Mouse (Mus musculus) forebrain, postnatal 0 days (tissue): Measurements from ENCODE around the gene Ccdc30. TPM values are rescaled to one million over a fixed set of nuclear protein-coding genes. Genes with fewer than 3 reads are reported as not detected.

ENCODE experiments used
- ATAC-seq: fragments of 200-750 bp; cut with Nextera tagmentation; 2 replicates; pipeline ENCODE4 v1.8.0; 2017; ENCODE audit warnings: mild to moderate bottlenecking, moderate library complexity
- DNase-seq: peaks from one replicate; pipeline ENCODE4 v3.0.0-alpha.2; 2015
- H3K27ac ChIP-seq: fragments of 300-500 bp; sonication (generic); 2 replicates; pipeline ENCODE4 v1.5.1; 2014; ENCODE audit warnings: low read depth, mild to moderate bottlenecking, antibody characterized with exemption, low read length, moderate library complexity, mixed read lengths
- H3K27me3 ChIP-seq: fragments of 300-500 bp; sonication (generic); 2 replicates; pipeline ENCODE4 v1.6.1; 2014; ENCODE audit warnings: mild to moderate bottlenecking, low read length, mixed read lengths; ENCODE audit not compliant: insufficient read depth
- H3K36me3 ChIP-seq: fragments of 300-500 bp; sonication (generic); 2 replicates; pipeline ENCODE4 v1.6.1; 2014; ENCODE audit warnings: mild to moderate bottlenecking, moderate library complexity; ENCODE audit not compliant: insufficient read depth
- H3K4me1 ChIP-seq: fragments of 300-500 bp; sonication (generic); 2 replicates; pipeline ENCODE4 v1.6.1; 2014; ENCODE audit warnings: antibody characterized with exemption; ENCODE audit not compliant: insufficient read depth
- H3K4me2 ChIP-seq: fragments of 300-500 bp; sonication (generic); 2 replicates; pipeline ENCODE4 v1.6.1; 2014; ENCODE audit warnings: low read depth, mild to moderate bottlenecking, moderate library complexity
- H3K4me3 ChIP-seq: fragments of 300-500 bp; sonication (generic); 2 replicates; pipeline ENCODE4 v1.5.1; 2014; ENCODE audit warnings: low read depth, low read length, mixed read lengths
- H3K9ac ChIP-seq: fragments of 300-500 bp; sonication (generic); 2 replicates; pipeline ENCODE4 v1.6.1; 2014; ENCODE audit warnings: mild to moderate bottlenecking
- H3K9me3 ChIP-seq: fragments of 300-500 bp; sonication (generic); 2 replicates; pipeline ENCODE4 v1.6.1; 2016; ENCODE audit warnings: low read length
- CTCF ChIP-seq: sonication (generic); IDR thresholded peaks from 2 replicates; pipeline ENCODE4 v1.5.1; 2016; ENCODE audit warnings: antibody characterized with exemption, control low read depth, low read depth
- WGBS: fragments of 180-500 bp; shearing (Covaris S2); extraction: QIAGEN DNeasy Blood & Tissue Kit; methylation state at CpG from one replicate; pipeline ENCODE4 v1.1.7; 2014; 5-methylcytosine and 5-hydroxymethylcytosine counted together
- polyA plus RNA-seq: library from polyadenylated mRNA; unstranded; fragments of >200 nt; fragmentation: Nextera tagmentation; extraction: Ambion mirVana; gene quantifications from 2 replicates; pipeline ENCODE4 v1.2.1, GENCODE M21; 2015
- total RNA-seq: library from RNA; depleted of rRNA; stranded (reverse); fragments of >200 nt; gene quantifications from 2 replicates; pipeline ENCODE4 v1.2.3, GENCODE M21; 2014

Ccdc30 gene
- total and polyA plus RNA-seq, 2 experiments from 2014 or later = 16.7 to 23.0 TPM

GRCm38 (mm10) chr4:119359196-119359971, 55.9 kb downstream of the Ccdc30 start:
- Histone ChIP-seq H3K36me3 (no peaks in the 10 kb centered on the region), H3K9ac (peak overlapping the region; percentile 31), H3K4me3 (peak overlapping the region; percentile 21), H3K27ac (peak overlapping the region; percentile 9), H3K27me3 (no peaks in the 10 kb centered on the region), H3K9me3 (no peaks in the 10 kb centered on the region), H3K4me2 (peak overlapping the region; percentile 42), H3K4me1 (no peaks in the 10 kb centered on the region)
- DNase-seq (peak; percentile 58), ATAC-seq (peak; percentile 76)
- 8% methylated on average over 30 of the region's 30 CpGs for WGBS
- TF ChIP-seq CTCF = no peak; the same call in 1 of the 2 replicates

- no peak for DNase-seq
- Histone ChIP-seq H3K9ac (no peak overlapping the region), H3K4me1 (no peaks in the 10 kb centered on the region), H3K9me3 (no peaks in the 10 kb centered on the region), H3K27ac (no peak overlapping the region), H3K4me3 (no peak overlapping the region), H3K27me3 (no peaks in the 10 kb centered on the region), H3K4me2 (no peak overlapping the region), H3K36me3 (0 out of 2 replicates have a peak, but pooled peaks cover 3% of the 10 kb centered on the region)
- no peak for TF ChIP-seq CTCF
- 96% methylated on average over 6 of the region's 6 CpGs for WGBS
- ATAC-seq = no peak
Measured at GRCm38 (mm10) chr4:119345508-119345907, 69.8 kb downstream of the Ccdc30 start.

GRCm38 (mm10) chr4:119338861-119339361, 76.4 kb downstream of the Ccdc30 start:
- Histone ChIP-seq H3K9me3 (no peaks in the 10 kb centered on the region), H3K4me2 (peak overlapping the region; percentile 29), H3K4me3 (no peak overlapping the region), H3K36me3 (0 out of 2 replicates have a peak, but pooled peaks cover 3% of the 10 kb centered on the region), H3K27me3 (no peaks in the 10 kb centered on the region), H3K9ac (peak overlapping the region; percentile 26; the same call in 1 of the 2 replicates), H3K27ac (peak overlapping the region; percentile 74), H3K4me1 (no peaks in the 10 kb centered on the region; the same call in 1 of the 2 replicates)
- TF ChIP-seq CTCF = peak; percentile 88
- ATAC-seq (peak; percentile 92), DNase-seq (peak; percentile 90)
- under 1% methylated on average over 10 of the region's 10 CpGs for WGBS

GRCm38 (mm10) chr4:119338422-119338821, 76.9 kb downstream of the Ccdc30 start:
- DNase-seq (no peak), ATAC-seq (peak; percentile 95)
- TF ChIP-seq CTCF = no peak
- peak overlapping the region; percentile 29 for H3K4me2 ChIP-seq
- H3K4me3 ChIP-seq = no peak overlapping the region
- H3K27me3 ChIP-seq = no peaks in the 10 kb centered on the region
- 11% methylated on average over 4 of the region's 4 CpGs for WGBS
- H3K27ac ChIP-seq = peak overlapping the region; percentile 74
- H3K9ac ChIP-seq = peak overlapping the region; percentile 26; the same call in 1 of the 2 replicates
- H3K9me3 ChIP-seq = no peaks in the 10 kb centered on the region
- H3K4me1 ChIP-seq = no peaks in the 10 kb centered on the region; the same call in 1 of the 2 replicates
- H3K36me3 ChIP-seq = 0 out of 2 replicates have a peak, but pooled peaks cover 3% of the 10 kb centered on the region

GRCm38 (mm10) chr4:119333487-119333886, 81.8 kb downstream of the Ccdc30 start:
- Histone ChIP-seq H3K27me3 (no peaks in the 10 kb centered on the region), H3K4me2 (no peak overlapping the region)
- 89% methylated on average over 6 of the region's 6 CpGs for WGBS

GRCm38 (mm10) chr4:119320896-119321550, 94.3 kb downstream of the Ccdc30 start:
- Histone ChIP-seq H3K9ac (peak overlapping the region; percentile 68), H3K4me1 (peaks cover 6% of the 10 kb centered on the region), H3K4me2 (peak overlapping the region; percentile 88), H3K27ac (peak overlapping the region; percentile 93), H3K36me3 (peaks cover 22% of the 10 kb centered on the region), H3K4me3 (peak overlapping the region; percentile 64), H3K27me3 (no peaks in the 10 kb centered on the region), H3K9me3 (no peaks in the 10 kb centered on the region)
- TF ChIP-seq CTCF = no peak
- whole genome bisulfite sequencing = 35% methylated on average over 10 of the region's 10 CpGs
- ATAC-seq = peak; percentile 66
- DNase-seq = peak; percentile 10

More at GRCm38 (mm10) chr4:119333487-119333886, 81.8 kb downstream of the Ccdc30 start:
- no peaks in the 10 kb centered on the region for H3K9me3 ChIP-seq
- no peak overlapping the region for H3K4me3 ChIP-seq
- no peak overlapping the region for H3K27ac ChIP-seq
- H3K36me3 ChIP-seq = no peaks in the 10 kb centered on the region
- ATAC-seq (no peak), DNase-seq (no peak)
- no peak overlapping the region for H3K9ac ChIP-seq
- no peaks in the 10 kb centered on the region for H3K4me1 ChIP-seq
- TF ChIP-seq CTCF = no peak
